Mouse (Mus musculus) liver, embryonic 13.5 days (tissue): ENCODE data around the gene Bhmt2. TPM values are rescaled to one million over a fixed set of nuclear protein-coding genes. Genes with fewer than 3 reads are reported as not detected.

Source experiments
- ATAC-seq: fragments of 200-750 bp; cut with Nextera tagmentation; 2 replicates; pipeline ENCODE4 v1.8.0; 2017; ENCODE audit warnings: low read depth, mild to moderate bottlenecking, moderate number of reproducible peaks, moderate library complexity
- DNase-seq: peaks from one replicate; pipeline ENCODE4 v3.0.0; 2022
- H3K27ac ChIP-seq: fragments of 300-500 bp; sonication (generic); 2 replicates; pipeline ENCODE4 v1.5.1; 2015; ENCODE audit warnings: moderate library complexity, mild to moderate bottlenecking, inconsistent platforms
- H3K27me3 ChIP-seq: fragments of 300-500 bp; sonication (generic); 2 replicates; pipeline ENCODE4 v1.6.1; 2015; ENCODE audit warnings: mild to moderate bottlenecking, inconsistent platforms
- H3K36me3 ChIP-seq: fragments of 300-500 bp; sonication (generic); 2 replicates; pipeline ENCODE4 v1.6.1; 2015; ENCODE audit warnings: mild to moderate bottlenecking, inconsistent platforms
- H3K4me1 ChIP-seq: fragments of 300-500 bp; sonication (generic); replicated peaks from 2 replicates; pipeline ENCODE4 v1.6.1; 2015; ENCODE audit warnings: inconsistent platforms
- H3K4me2 ChIP-seq: fragments of 300-500 bp; sonication (generic); 2 replicates; pipeline ENCODE4 v1.6.1; 2015; ENCODE audit warnings: inconsistent platforms, mild to moderate bottlenecking, moderate library complexity
- H3K4me3 ChIP-seq: fragments of 300-500 bp; sonication (generic); replicated peaks from 2 replicates; pipeline ENCODE4 v1.5.1; 2015; ENCODE audit warnings: mild to moderate bottlenecking, inconsistent platforms
- H3K9ac ChIP-seq: fragments of 300-500 bp; sonication (generic); 2 replicates; pipeline ENCODE4 v1.6.1; 2015; ENCODE audit warnings: mild to moderate bottlenecking, inconsistent platforms
- H3K9me3 ChIP-seq: fragments of 300-500 bp; sonication (generic); replicated peaks from 2 replicates; pipeline ENCODE4 v1.6.1; 2016; ENCODE audit warnings: inconsistent platforms
- WGBS: fragments of 180-500 bp; shearing (Covaris S2); methylation state at CpG from one replicate; pipeline ENCODE4 v1.1.7; 2015; ENCODE audit not compliant: insufficient replicate concordance; 5-methylcytosine and 5-hydroxymethylcytosine counted together
- polyA plus RNA-seq: library from polyadenylated mRNA; unstranded; fragments of >200 nt; fragmentation: Nextera tagmentation; extraction: Ambion mirVana; gene quantifications from 2 replicates; pipeline ENCODE4 v1.2.1, GENCODE M21; 2015

Bhmt2 gene
- polyA plus RNA-seq, 1 experiment from 2014 or later, result 19.0 TPM

DNA sequence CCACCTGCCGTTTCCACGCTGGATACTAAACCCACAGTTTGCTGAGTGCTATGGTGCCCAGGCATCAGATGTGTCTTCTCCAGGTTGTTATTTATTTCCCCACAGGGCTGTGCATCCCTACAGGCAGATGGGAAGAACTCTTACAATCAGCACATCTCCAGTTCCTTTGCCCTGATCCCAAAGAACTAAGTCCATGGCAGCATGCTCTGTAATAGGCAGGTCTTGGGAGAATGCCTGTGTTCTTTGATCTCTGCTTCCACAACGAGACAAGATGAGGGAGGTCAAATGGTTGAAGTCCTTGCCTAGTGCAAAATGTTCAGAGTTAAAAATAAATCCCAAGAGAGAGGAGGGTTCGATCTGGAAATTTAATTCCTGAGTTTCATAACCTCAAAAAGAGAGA is 34.5 kb downstream of the Bhmt2 start:
- H3K27ac ChIP-seq, result no peak overlapping the region
- WGBS, result 48% methylated on average over 4 of the region's 4 CpGs
- H3K4me2 ChIP-seq, result no peak overlapping the region
- no peak overlapping the region for H3K4me3 ChIP-seq
- no peaks in the 10 kb centered on the region for H3K4me1 ChIP-seq
- H3K27me3 ChIP-seq, result no peaks in the 10 kb centered on the region
- no peaks in the 10 kb centered on the region for H3K36me3 ChIP-seq
- ATAC-seq (no peak), DNase-seq (no peak)
- no peaks in the 10 kb centered on the region for H3K9me3 ChIP-seq
- no peak overlapping the region for H3K9ac ChIP-seq

DNA sequence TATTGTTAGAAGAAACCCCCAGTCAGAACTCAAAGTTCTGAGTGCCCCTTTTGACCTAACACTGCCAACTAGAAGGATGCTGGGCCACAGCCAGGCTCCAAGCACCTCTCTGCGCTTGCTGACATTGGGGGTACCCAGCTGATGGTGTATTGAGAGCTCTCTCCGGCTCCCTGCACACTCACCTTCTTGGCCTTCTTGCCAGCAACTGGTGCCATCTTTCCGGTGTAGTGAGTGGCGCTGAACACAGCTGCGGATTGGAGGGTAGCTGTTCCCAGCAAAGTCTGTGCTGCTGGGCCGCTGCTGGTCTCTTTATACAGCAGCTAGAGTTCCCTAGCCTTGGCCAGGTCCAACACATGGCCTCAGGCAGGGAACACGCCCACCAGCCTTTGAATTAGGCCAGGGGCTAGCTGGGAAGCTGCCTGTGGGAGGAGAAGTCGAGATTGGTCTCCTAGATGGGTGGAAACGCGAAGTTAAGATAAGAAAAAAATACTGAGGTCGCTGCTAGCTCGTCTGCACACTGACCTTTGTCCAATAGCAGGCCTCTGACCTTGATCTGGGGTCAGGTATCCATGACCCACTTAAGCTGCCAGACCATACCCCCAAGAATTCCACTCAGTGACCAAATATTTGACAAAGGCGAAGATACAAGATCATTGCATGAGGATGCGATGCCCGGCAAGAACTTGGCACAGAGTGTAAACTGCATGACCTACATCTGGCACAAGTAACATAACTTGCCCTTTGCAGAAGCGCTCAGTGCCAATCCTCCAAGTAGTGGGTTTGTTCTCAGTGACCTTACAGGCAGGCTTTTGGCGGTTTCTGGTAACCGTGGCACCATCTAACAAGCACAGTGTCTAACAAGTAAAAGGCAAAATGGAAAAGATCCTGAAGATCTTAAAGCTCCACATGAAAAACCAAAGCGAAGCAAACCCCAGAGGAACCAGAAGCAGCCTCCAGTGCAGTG is 36.5 kb downstream of the Bhmt2 start, which contains the start of gene Bhmt:
Gene Bhmt, minus strand, starts transcription at position 680 of the 964 bp plus-strand sequence.
- ATAC-seq (peak; percentile 68), DNase-seq (no peak)
- Histone ChIP-seq H3K4me3 (peak within 1 kb of the TSS; percentile 26), H3K4me1 (no peaks in the 10 kb centered on the region), H3K27me3 (no peaks in the 10 kb centered on the region), H3K36me3 (no peaks in the 10 kb centered on the region), H3K9ac (peak within 1 kb of the TSS; percentile 28; the same call in 1 of the 2 replicates), H3K27ac (peak within 1 kb of the TSS; percentile 74), H3K4me2 (peak within 1 kb of the TSS; percentile 43), H3K9me3 (no peaks in the 10 kb centered on the region)
- WGBS, result 58% methylated on average over 19 of the region's 19 CpGs

DNA sequence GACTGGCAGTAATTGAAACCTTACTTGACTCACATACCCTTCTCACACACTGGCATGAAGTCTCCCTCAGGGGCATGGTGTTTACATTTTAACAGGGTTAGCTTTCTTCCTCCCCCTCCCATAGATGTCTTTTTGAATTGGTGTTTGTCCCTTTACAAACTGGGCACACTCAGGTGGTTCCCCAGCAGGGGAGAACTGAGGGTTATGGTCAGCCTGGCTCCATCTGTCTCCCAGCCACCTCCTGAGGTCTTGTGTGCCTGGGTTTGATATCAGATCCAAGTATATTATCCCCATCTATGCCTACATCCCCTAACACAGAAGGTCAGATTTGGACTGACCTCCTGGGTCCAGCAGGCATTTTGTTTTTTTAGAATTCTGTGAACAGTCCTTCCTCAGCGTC is 37.5 kb downstream of the Bhmt2 start:
- peak overlapping the region; percentile 28; the same call in 1 of the 2 replicates for H3K9ac ChIP-seq
- peak overlapping the region; percentile 43 for H3K4me2 ChIP-seq
- no peaks in the 10 kb centered on the region for H3K27me3 ChIP-seq
- H3K36me3 ChIP-seq, result no peaks in the 10 kb centered on the region
- no peaks in the 10 kb centered on the region for H3K4me1 ChIP-seq
- no peak for ATAC-seq
- H3K4me3 ChIP-seq, result peak overlapping the region; percentile 26
- no peak for DNase-seq
- 48% methylated on average over 1 of the region's 1 CpGs for WGBS
- peak overlapping the region; percentile 74 for H3K27ac ChIP-seq
- no peaks in the 10 kb centered on the region for H3K9me3 ChIP-seq

DNA sequence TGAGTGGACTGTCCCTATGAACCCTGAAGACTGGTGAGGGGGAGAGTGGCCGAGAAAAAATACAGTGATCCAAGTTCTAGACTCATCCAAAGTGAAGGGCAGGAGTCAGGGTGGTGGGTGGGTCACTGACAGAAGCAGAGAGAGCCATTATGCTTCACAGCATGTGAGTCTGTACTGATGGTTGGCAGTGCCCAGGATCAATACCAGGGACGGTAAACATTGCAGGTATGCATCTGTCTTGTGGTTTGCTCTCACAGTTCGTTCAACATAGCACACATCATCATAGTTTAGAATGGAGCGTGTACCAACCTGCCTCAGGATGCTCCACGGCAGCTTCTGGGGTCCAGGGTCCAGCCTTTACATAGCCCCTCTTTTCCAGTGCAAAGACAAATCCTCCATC is 41.2 kb downstream of the Bhmt2 start:
- Histone ChIP-seq H3K4me2 (no peak overlapping the region), H3K9me3 (no peaks in the 10 kb centered on the region)

DNA sequence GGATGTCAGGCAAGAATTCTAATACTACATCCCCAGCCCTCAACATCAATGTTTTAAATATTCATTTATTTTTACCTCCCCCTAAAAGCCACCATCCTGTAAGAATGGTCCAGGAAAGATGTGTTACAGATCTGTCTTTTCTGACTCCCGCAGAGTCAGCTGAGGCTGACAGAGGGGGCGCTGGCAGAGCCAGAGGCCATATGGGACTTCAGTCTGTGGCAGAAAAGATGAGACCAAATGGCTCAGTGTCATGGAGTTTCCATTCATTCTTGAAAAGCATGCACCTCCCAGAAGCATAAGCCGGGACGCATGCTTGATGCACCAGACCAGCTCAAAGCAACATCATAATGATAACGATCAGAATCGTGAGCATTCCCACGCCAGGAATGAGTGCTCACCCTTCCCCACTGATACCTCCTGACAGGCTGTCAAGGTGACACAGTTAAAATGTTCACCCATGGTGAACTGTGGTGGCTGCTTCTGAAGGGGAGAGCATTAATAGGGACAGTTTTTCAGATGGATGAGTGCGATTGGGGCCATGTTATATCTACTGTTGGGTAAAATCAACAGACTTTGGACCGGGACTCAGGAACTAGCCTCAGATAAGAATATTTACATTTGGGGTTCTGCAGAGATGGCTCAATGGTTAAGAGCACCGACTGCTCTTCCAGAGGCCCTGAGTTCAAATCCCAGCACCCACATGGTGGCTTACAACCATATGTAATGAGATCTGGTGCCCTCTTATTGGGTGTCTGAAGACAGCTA is 43.0 kb downstream of the Bhmt2 start:
- H3K27me3 ChIP-seq, result no peaks in the 10 kb centered on the region
- no peak overlapping the region for H3K4me3 ChIP-seq
- DNase-seq, result no peak
- H3K36me3 ChIP-seq, result 0 out of 2 replicates have a peak, but pooled peaks cover 3% of the 10 kb centered on the region
- H3K4me2 ChIP-seq, result no peak overlapping the region
- no peak for ATAC-seq
- H3K9ac ChIP-seq, result no peak overlapping the region
- 61% methylated on average over 10 of the region's 10 CpGs for WGBS
- H3K4me1 ChIP-seq, result no peaks in the 10 kb centered on the region
- no peak overlapping the region for H3K27ac ChIP-seq
- H3K9me3 ChIP-seq, result no peaks in the 10 kb centered on the region

More for the DNA sequence above, 41.2 kb downstream of the Bhmt2 start:
- H3K4me3 ChIP-seq, result no peak overlapping the region
- DNase-seq, result no peak
- no peak overlapping the region for H3K27ac ChIP-seq
- H3K9ac ChIP-seq, result no peak overlapping the region
- no peak for ATAC-seq
- WGBS, result 50% methylated on average over 5 of the region's 5 CpGs
- 0 out of 2 replicates have a peak, but pooled peaks cover 3% of the 10 kb centered on the region for H3K36me3 ChIP-seq
- no peaks in the 10 kb centered on the region for H3K27me3 ChIP-seq
- H3K4me1 ChIP-seq, result no peaks in the 10 kb centered on the region

DNA sequence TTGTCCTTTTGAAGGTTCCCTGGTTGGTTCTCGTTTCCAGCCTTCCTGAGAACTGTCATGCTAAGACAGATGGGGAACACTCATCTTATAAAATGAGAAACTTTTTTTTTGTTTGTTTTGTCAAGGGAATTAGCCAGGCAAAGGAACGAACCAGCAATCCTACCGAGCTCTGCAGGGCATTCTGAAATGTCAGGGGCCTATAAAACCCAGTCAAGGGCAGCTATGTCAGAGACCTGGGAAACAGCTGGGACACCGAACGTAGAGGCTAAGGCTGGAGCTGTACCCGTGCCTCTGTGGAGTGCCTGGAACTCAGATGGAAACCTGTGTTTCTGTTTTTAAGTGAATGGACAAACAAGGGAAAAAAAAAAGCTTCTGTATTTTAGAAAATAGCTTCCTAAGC is 45.2 kb downstream of the Bhmt2 start:
- 49% methylated on average over 6 of the region's 6 CpGs for WGBS
- H3K36me3 ChIP-seq, result 0 out of 2 replicates have a peak, but pooled peaks cover 3% of the 10 kb centered on the region
- H3K4me2 ChIP-seq, result no peak overlapping the region
- no peak overlapping the region for H3K9ac ChIP-seq
- H3K9me3 ChIP-seq, result no peaks in the 10 kb centered on the region
- no peaks in the 10 kb centered on the region for H3K27me3 ChIP-seq
- DNase-seq, result no peak
- H3K4me3 ChIP-seq, result no peak overlapping the region
- H3K27ac ChIP-seq, result no peak overlapping the region
- no peaks in the 10 kb centered on the region for H3K4me1 ChIP-seq
- no peak for ATAC-seq

DNA sequence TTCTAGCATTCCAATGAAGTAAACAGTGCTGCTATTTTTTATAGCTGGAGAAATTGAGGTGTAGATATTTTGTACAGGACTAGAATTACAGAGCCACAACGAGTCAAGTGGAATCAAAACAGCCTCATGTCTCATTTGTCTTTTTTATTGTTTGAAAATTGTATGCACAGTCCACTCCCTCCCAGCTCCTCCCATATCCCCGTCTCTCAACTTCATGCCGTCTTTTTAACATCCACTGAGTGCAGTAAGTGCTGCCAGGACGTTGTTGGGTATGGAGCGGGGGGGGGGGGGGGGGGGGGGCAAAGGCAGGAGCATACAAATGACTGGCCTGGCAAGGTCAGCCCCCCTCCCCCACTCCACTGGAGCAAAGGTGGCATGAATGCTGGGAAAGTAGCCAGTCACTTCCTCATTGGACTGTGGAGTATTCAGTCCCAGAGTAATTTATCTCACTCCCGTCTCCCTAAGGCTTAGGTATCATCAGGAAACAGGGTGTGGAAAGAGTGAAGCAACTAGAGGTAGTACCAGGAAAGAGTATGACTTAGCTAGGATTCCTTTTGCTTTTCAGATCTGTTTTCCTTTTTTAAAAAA is 59.6 kb downstream of the Bhmt2 start:
- no peak for DNase-seq
- 45% methylated on average over 4 of the region's 6 CpGs for WGBS

DNA sequence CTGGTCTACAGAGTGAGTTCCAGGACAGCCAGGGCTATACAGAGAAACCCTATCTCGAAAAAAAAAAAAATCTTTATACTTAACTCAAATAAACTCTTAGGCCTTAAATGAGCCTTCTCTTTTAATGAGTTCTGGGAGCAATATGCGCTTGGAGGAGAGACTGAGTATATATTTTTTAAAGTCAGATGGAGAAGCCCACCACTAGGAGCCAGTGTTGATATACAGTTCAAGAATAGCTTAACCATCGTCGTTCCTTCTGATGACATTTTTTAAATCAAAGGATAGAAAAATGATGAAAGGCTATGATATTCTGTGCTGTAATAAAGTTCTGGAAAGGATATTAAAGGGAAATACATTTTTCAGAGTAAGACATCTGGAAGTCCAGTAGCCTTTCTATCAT is 60.3 kb downstream of the Bhmt2 start:
- Histone ChIP-seq H3K9me3 (no peaks in the 10 kb centered on the region), H3K4me1 (no peaks in the 10 kb centered on the region), H3K27me3 (no peaks in the 10 kb centered on the region), H3K4me3 (no peak overlapping the region), H3K36me3 (no peaks in the 10 kb centered on the region), H3K9ac (no peak overlapping the region), H3K4me2 (no peak overlapping the region), H3K27ac (no peak overlapping the region)
- DNase-seq (no peak), ATAC-seq (no peak)
- 50% methylated on average over 4 of the region's 4 CpGs for WGBS

More for the DNA sequence above, 59.6 kb downstream of the Bhmt2 start:
- H3K27me3 ChIP-seq, result no peaks in the 10 kb centered on the region
- H3K9me3 ChIP-seq, result no peaks in the 10 kb centered on the region
- no peak overlapping the region for H3K27ac ChIP-seq
- no peak overlapping the region for H3K4me3 ChIP-seq
- no peaks in the 10 kb centered on the region for H3K36me3 ChIP-seq
- no peak for ATAC-seq
- no peak overlapping the region for H3K9ac ChIP-seq
- no peaks in the 10 kb centered on the region for H3K4me1 ChIP-seq
- no peak overlapping the region for H3K4me2 ChIP-seq

DNA sequence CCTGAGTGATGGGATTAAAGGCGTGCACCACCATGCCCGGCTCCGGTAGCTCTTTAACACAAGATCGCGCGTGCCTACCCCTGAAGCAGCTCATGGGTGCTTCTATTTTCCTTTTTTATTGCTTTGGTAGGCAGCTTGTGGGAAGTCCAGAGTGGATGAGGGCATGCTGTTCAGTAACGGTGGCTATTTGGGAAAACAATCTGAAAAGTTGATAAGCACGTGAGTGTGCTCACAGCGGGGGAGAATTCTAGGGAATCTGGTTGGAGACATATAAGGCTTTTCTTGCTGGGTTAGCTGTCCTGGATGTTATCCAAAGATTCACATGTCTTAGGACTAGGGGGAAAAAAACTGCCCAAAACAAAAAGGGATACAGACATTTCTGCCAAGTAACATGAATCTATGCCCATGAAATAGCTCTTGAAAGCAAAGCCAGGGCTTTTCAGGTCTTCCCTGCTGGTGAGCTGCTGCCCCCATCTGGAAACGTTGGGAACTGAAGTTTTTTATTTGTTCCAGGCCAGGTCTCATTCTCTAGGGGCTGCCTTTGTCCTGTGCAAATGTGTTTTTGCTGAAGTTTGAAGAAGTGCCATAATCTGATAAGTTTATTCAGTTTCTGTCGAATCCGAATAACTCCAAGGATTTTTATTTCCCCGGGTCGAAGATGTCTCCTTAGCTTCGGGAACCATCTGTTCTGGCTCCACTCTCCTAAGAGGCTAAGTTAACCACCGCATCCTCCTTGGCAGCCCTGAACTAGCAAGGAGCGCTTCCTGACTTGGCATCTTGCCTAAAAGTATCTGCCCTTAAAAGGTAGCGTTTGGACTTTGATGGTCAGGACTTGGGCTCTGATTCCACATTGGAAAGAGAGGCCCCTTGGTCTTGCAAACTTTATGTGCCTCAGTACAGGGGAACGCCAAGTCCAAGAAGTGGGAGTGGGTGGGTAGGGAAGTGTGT is 61.2 kb downstream of the Bhmt2 start:
- no peak overlapping the region for H3K4me2 ChIP-seq
- WGBS, result 55% methylated on average over 19 of the region's 19 CpGs
- H3K9me3 ChIP-seq, result no peaks in the 10 kb centered on the region
- no peak for ATAC-seq
- H3K4me1 ChIP-seq, result no peaks in the 10 kb centered on the region
- H3K27ac ChIP-seq, result no peak overlapping the region
- no peak overlapping the region for H3K9ac ChIP-seq
- H3K27me3 ChIP-seq, result no peaks in the 10 kb centered on the region
- peak; percentile 32 for DNase-seq
- no peaks in the 10 kb centered on the region for H3K36me3 ChIP-seq
- no peak overlapping the region for H3K4me3 ChIP-seq

DNA sequence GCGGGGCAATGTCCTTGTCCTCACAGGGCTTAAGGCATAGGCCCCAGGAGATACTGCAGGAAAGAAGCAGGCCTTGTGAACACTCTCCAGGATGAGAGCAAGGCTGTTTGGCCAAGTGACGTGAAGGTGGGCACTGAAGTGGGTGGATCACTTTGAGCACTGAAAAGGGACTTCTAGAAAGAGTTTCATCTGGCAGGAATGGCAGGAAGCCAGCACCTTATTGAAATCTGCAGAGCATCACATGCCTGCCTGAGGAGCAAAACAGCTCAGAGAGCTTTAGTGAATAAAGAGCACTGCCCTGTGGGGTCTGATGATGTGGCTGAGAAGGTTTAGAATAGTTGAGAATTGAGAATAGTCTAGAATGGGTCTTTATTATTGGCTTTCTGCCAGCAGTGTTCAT is 65.6 kb downstream of the Bhmt2 start:
- no peaks in the 10 kb centered on the region for H3K36me3 ChIP-seq
- DNase-seq (no peak), ATAC-seq (no peak)
- WGBS, result 49% methylated on average over 2 of the region's 2 CpGs
- H3K9ac ChIP-seq, result no peak overlapping the region
- H3K27ac ChIP-seq, result no peak overlapping the region
- H3K9me3 ChIP-seq, result no peaks in the 10 kb centered on the region
- no peaks in the 10 kb centered on the region for H3K4me1 ChIP-seq
- no peaks in the 10 kb centered on the region for H3K27me3 ChIP-seq
- no peak overlapping the region for H3K4me2 ChIP-seq
- no peak overlapping the region for H3K4me3 ChIP-seq
